Mouse (Mus musculus) sigmoid colon, adult 10 weeks (tissue): ENCODE measurements around the gene Mapk7. TPM values are rescaled to one million over a fixed set of nuclear protein-coding genes. Genes with fewer than 3 reads are reported as not detected.

ENCODE experiments used
- polyA plus RNA-seq: library from polyadenylated mRNA; stranded (reverse); fragments of 350-450 nt; fragmentation: Illumina TruSeq; extraction: RNeasy Lipid Tissue Mini Kit (QIAGEN cat#74804); gene quantifications from one replicate; pipeline ENCODE4 v1.2.3, GENCODE M21; 2014; ENCODE audit warnings: low read depth, low replicate concordance

Gene Mapk7
- 0.91 TPM for polyA plus RNA-seq

DNA sequence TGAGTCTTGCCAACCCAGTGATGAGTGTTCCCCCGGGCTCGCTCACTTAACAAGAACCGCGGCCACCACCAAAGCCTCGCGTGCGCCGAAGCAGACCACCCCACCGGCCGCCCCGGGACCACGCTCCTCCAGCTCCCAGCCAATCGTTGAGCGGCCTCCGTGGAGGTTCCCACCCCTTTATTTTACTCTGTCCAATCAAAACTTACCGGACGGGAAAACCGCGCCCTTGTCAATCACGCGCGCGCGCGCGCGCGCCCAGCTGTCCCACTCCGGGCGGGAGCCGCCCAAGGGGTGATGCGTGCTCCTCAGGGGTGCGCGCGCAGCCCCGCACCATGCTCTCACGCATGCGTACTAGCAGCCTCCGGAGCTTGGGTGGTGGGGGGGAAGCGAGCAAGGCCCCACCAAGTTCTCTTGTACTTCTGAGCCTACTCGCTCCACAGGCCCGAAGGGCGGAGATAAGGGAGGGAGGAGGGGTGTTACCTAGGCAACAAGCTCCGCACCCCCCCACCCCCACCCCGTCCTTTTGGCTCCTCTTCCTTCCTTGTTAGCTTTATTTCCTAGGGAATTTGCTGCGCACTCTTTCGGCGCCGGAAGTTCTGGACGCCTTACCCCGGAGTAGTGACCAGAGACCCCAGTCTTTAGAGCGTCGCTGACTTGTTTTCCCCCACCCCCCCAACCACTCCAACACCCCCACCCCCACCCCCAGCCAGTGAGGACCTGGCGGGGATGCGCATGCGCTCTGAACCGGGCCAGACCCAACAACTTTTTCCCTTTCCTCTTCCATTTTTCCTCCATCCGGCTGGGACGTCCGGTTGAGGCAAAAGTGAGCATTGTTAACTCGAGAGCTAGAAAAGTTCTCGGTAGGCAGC lies at the start of gene Mapk7:
TSS of gene Mapk7 (minus strand) at position 278 of the 869 bp plus-strand sequence.

DNA sequence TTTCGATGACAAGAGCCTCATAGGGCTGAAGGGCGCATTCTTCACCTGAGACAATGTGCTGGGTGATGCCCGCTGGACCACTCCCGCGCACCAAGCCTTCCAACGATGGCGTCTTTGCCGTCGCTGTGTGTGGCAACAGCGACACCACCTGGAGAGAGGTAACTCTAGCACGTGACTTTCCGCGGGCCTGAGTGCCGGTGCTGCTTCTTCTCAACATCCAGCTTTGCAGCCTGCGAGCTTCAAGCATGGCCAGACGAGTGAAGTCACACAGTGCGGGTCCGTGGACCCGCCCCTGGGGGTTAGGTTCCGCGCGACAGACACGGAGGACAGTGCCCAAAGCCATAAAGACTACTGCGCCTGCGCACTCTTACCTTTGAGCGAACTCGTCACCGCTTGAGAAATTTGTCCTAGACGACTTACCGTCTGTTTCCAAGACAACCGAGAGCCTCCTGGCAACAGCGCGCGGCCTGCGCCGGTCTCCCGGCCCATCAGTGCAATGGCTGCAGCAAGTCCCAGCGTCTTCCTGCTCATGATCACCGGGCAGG lies 10.6 kb upstream of the Mapk7 start, which contains the start of gene B9d1:
TSS of gene B9d1 (plus strand) at position 432 of the 545 bp plus-strand sequence.

GRCm38 (mm10) chr11:61484613-61485540 lies 9.3 kb downstream of the Mapk7 start, which contains the start of gene Mfap4:
Gene Mfap4, plus strand, starts transcription at chr11:61485431.

Other genes starting within 250 kb of the Mapk7 start
- 105 TPM for gene Aldh3a2, start 226.9 kb downstream of the Mapk7 start, polyA plus RNA-seq
- gene Slc47a2, start 151.5 kb downstream of the Mapk7 start, polyA plus RNA-seq, result not detected
- gene Slc47a1, start 116.1 kb downstream of the Mapk7 start, polyA plus RNA-seq, result 0.79 TPM
- gene Rnf112, start 40.3 kb downstream of the Mapk7 start, polyA plus RNA-seq, result not detected
- gene Mfap4, start 9.0 kb downstream of the Mapk7 start, polyA plus RNA-seq, result 2.0 TPM
- gene B9d1, start 10.7 kb upstream of the Mapk7 start, polyA plus RNA-seq, result not detected
- gene Epn2, start 85.3 kb upstream of the Mapk7 start, polyA plus RNA-seq, result 14.9 TPM
- 0.54 TPM for gene Grap, start 158.9 kb upstream of the Mapk7 start, polyA plus RNA-seq
- gene Fam83g, start 189.7 kb upstream of the Mapk7 start, polyA plus RNA-seq, result 1.1 TPM
- not detected for gene Slc5a10, start 226.4 kb upstream of the Mapk7 start, polyA plus RNA-seq